Mouse (Mus musculus): ENCODE results near the gene Sorcs1.

- TF ChIP-seq FLI1 (IDR thresholded peaks at IDR 0.05; ENCODE audit: low read length), result no peak
- no peak for TF ChIP-seq GATA1 (IDR thresholded peaks at IDR 0.05; ENCODE audit: borderline replicate concordance, low read length)
Observed at GRCm38 (mm10) chr19:50569669-50570195, 108.7 kb downstream of the Sorcs1 start.
